Mouse (Mus musculus) midbrain, embryonic 12.5 days (tissue): Measurements from ENCODE around the gene Aox4. TPM values are rescaled to one million over a fixed set of nuclear protein-coding genes. Genes with fewer than 3 reads are reported as not detected.
A peak's percentile ranks its signal among the peaks of the same experiment; 100 is the strongest.

Experiments used
- ATAC-seq: fragments of 200-750 bp; cut with Nextera tagmentation; 2 replicates; pipeline ENCODE4 v1.8.0; 2017; ENCODE audit warnings: low read depth, moderate TSS enrichment, moderate library complexity; ENCODE audit not compliant: low FRiP score
- H3K27ac ChIP-seq: fragments of 300-500 bp; sonication (generic); replicated peaks from 2 replicates; pipeline ENCODE4 v1.5.1; 2016; ENCODE audit warnings: mild to moderate bottlenecking
- H3K27me3 ChIP-seq: fragments of 300-500 bp; sonication (generic); 2 replicates; pipeline ENCODE4 v1.6.1; 2016; ENCODE audit warnings: mild to moderate bottlenecking
- H3K36me3 ChIP-seq: fragments of 300-500 bp; sonication (generic); 2 replicates; pipeline ENCODE4 v1.6.1; 2016
- H3K4me1 ChIP-seq: fragments of 300-500 bp; sonication (generic); 2 replicates; pipeline ENCODE4 v1.6.1; 2016
- H3K4me2 ChIP-seq: fragments of 300-500 bp; sonication (generic); replicated peaks from 2 replicates; pipeline ENCODE4 v1.6.1; 2016; ENCODE audit warnings: mild to moderate bottlenecking, moderate library complexity
- H3K4me3 ChIP-seq: fragments of 300-500 bp; sonication (generic); 2 replicates; pipeline ENCODE4 v1.5.1; 2016; ENCODE audit warnings: mild to moderate bottlenecking
- H3K9ac ChIP-seq: fragments of 300-500 bp; sonication (generic); replicated peaks from 2 replicates; pipeline ENCODE4 v1.6.1; 2016; ENCODE audit warnings: mild to moderate bottlenecking, moderate library complexity
- H3K9me3 ChIP-seq: fragments of 300-500 bp; sonication (generic); 2 replicates; pipeline ENCODE4 v1.6.1; 2016; ENCODE audit warnings: mild to moderate bottlenecking
- WGBS: fragments of 180-500 bp; shearing (Covaris S2); methylation state at CpG from one replicate; pipeline ENCODE4 v1.1.7; 2016; 5-methylcytosine and 5-hydroxymethylcytosine counted together
- polyA plus RNA-seq: library from polyadenylated mRNA; unstranded; fragments of >200 nt; fragmentation: Nextera tagmentation; extraction: Ambion mirVana; gene quantifications from 2 replicates; pipeline ENCODE4 v1.2.1, GENCODE M21; 2016

Aox4 gene
- not detected in 2 replicates for polyA plus RNA-seq

- no peaks in the 10 kb centered on the region for H3K4me1 ChIP-seq
- WGBS, result 91% methylated on average over 17 of the region's 17 CpGs
- H3K9ac ChIP-seq, result no peak within 1 kb of the TSS
- no peak within 1 kb of the TSS for H3K4me2 ChIP-seq
- no peaks in the 10 kb centered on the region; the same call in 1 of the 2 replicates for H3K27me3 ChIP-seq
- H3K9me3 ChIP-seq, result no peaks in the 10 kb centered on the region
- ATAC-seq, result no peak
- H3K4me3 ChIP-seq, result no peak within 1 kb of the TSS
- H3K36me3 ChIP-seq, result no peaks in the 10 kb centered on the region
- H3K27ac ChIP-seq, result no peak within 1 kb of the TSS
Observed at GRCm38 (mm10) chr1:58210203-58210602, at the start of gene Aox4. Aox4 (plus strand) TSS chr1:58210397.

GRCm38 (mm10) chr1:58169893-58170292 lies 40.3 kb upstream of the Aox4 start:
- no peak overlapping the region for H3K9ac ChIP-seq
- no peak overlapping the region for H3K27ac ChIP-seq
- H3K27me3 ChIP-seq, result 0 out of 2 replicates have a peak, but pooled peaks cover 3% of the 10 kb centered on the region
- no peak overlapping the region for H3K4me3 ChIP-seq
- no peaks in the 10 kb centered on the region for H3K9me3 ChIP-seq
- no peak for ATAC-seq
- no peaks in the 10 kb centered on the region for H3K36me3 ChIP-seq
- no peak overlapping the region for H3K4me2 ChIP-seq
- H3K4me1 ChIP-seq, result no peaks in the 10 kb centered on the region
- WGBS, result 85% methylated on average over 6 of the region's 6 CpGs

- no peak overlapping the region for H3K4me2 ChIP-seq
- H3K27me3 ChIP-seq, result no peaks in the 10 kb centered on the region
- H3K4me1 ChIP-seq, result peaks cover 9% of the 10 kb centered on the region
- peak overlapping the region; percentile 30; the same call in 1 of the 2 replicates for H3K27ac ChIP-seq
- 24% methylated on average over 5 of the region's 5 CpGs for WGBS
- no peaks in the 10 kb centered on the region for H3K36me3 ChIP-seq
- ATAC-seq, result peak; percentile 89
- H3K4me3 ChIP-seq, result no peak overlapping the region
- H3K9ac ChIP-seq, result no peak overlapping the region
- no peaks in the 10 kb centered on the region for H3K9me3 ChIP-seq
Observed at GRCm38 (mm10) chr1:58188514-58189175, 21.6 kb upstream of the Aox4 start.

GRCm38 (mm10) chr1:58194317-58194716 lies 15.9 kb upstream of the Aox4 start:
- H3K27me3 ChIP-seq, result no peaks in the 10 kb centered on the region
- no peaks in the 10 kb centered on the region for H3K9me3 ChIP-seq
- no peak for ATAC-seq
- H3K27ac ChIP-seq, result no peak overlapping the region
- no peak overlapping the region for H3K9ac ChIP-seq
- no peaks in the 10 kb centered on the region for H3K4me1 ChIP-seq
- no peaks in the 10 kb centered on the region for H3K36me3 ChIP-seq
- no peak overlapping the region for H3K4me3 ChIP-seq
- 89% methylated on average over 12 of the region's 12 CpGs for WGBS
- H3K4me2 ChIP-seq, result no peak overlapping the region

- ATAC-seq, result no peak
- Histone ChIP-seq H3K4me3 (no peak overlapping the region), H3K9ac (no peak overlapping the region), H3K36me3 (no peaks in the 10 kb centered on the region), H3K9me3 (no peaks in the 10 kb centered on the region), H3K27ac (no peak overlapping the region), H3K4me1 (no peaks in the 10 kb centered on the region), H3K4me2 (no peak overlapping the region), H3K27me3 (no peaks in the 10 kb centered on the region)
- 82% methylated on average over 3 of the region's 3 CpGs for WGBS
Observed at GRCm38 (mm10) chr1:58194988-58195387, 15.2 kb upstream of the Aox4 start.

- Histone ChIP-seq H3K27ac (no peak overlapping the region), H3K4me3 (no peak overlapping the region), H3K9me3 (no peaks in the 10 kb centered on the region), H3K36me3 (no peaks in the 10 kb centered on the region), H3K27me3 (no peaks in the 10 kb centered on the region), H3K9ac (no peak overlapping the region), H3K4me2 (no peak overlapping the region), H3K4me1 (no peaks in the 10 kb centered on the region)
- ATAC-seq, result no peak
- WGBS, result 23% methylated on average over 10 of the region's 10 CpGs
Observed at GRCm38 (mm10) chr1:58195541-58195940, 14.7 kb upstream of the Aox4 start.

- ATAC-seq, result no peak
- Histone ChIP-seq H3K27ac (no peak overlapping the region), H3K4me1 (no peaks in the 10 kb centered on the region), H3K9ac (no peak overlapping the region), H3K4me2 (no peak overlapping the region), H3K36me3 (no peaks in the 10 kb centered on the region), H3K4me3 (no peak overlapping the region), H3K9me3 (no peaks in the 10 kb centered on the region), H3K27me3 (no peaks in the 10 kb centered on the region)
- WGBS, result 82% methylated on average over 9 of the region's 9 CpGs
Observed at GRCm38 (mm10) chr1:58197023-58197422, 13.2 kb upstream of the Aox4 start.

- no peak for ATAC-seq
- H3K9me3 ChIP-seq, result no peaks in the 10 kb centered on the region
- H3K9ac ChIP-seq, result no peak overlapping the region
- no peak overlapping the region for H3K4me3 ChIP-seq
- no peak overlapping the region for H3K27ac ChIP-seq
- H3K4me2 ChIP-seq, result no peak overlapping the region
- WGBS, result 88% methylated on average over 4 of the region's 4 CpGs
- no peaks in the 10 kb centered on the region for H3K27me3 ChIP-seq
- no peaks in the 10 kb centered on the region for H3K36me3 ChIP-seq
- no peaks in the 10 kb centered on the region for H3K4me1 ChIP-seq
Observed at GRCm38 (mm10) chr1:58198386-58198785, 11.8 kb upstream of the Aox4 start.

- WGBS, result 92% methylated on average over 7 of the region's 7 CpGs
- Histone ChIP-seq H3K36me3 (no peaks in the 10 kb centered on the region), H3K4me3 (no peak overlapping the region), H3K27me3 (no peaks in the 10 kb centered on the region; the same call in 1 of the 2 replicates), H3K4me2 (no peak overlapping the region), H3K27ac (no peak overlapping the region), H3K9me3 (no peaks in the 10 kb centered on the region), H3K9ac (no peak overlapping the region), H3K4me1 (no peaks in the 10 kb centered on the region)
- no peak for ATAC-seq
Observed at GRCm38 (mm10) chr1:58212805-58213204, 2.6 kb downstream of the Aox4 start.

GRCm38 (mm10) chr1:58213838-58214237 lies 3.6 kb downstream of the Aox4 start:
- 84% methylated on average over 5 of the region's 5 CpGs for WGBS
- H3K27me3 ChIP-seq, result no peaks in the 10 kb centered on the region
- ATAC-seq, result no peak

GRCm38 (mm10) chr1:58215353-58215752 lies 5.2 kb downstream of the Aox4 start:
- Histone ChIP-seq H3K27ac (no peak overlapping the region), H3K9ac (no peak overlapping the region), H3K4me3 (no peak overlapping the region), H3K27me3 (no peaks in the 10 kb centered on the region), H3K4me2 (no peak overlapping the region), H3K4me1 (no peaks in the 10 kb centered on the region), H3K36me3 (no peaks in the 10 kb centered on the region), H3K9me3 (no peaks in the 10 kb centered on the region)
- no peak for ATAC-seq
- 95% methylated on average over 4 of the region's 4 CpGs for WGBS

More at GRCm38 (mm10) chr1:58213838-58214237, 3.6 kb downstream of the Aox4 start:
- Histone ChIP-seq H3K4me1 (no peaks in the 10 kb centered on the region), H3K9me3 (no peaks in the 10 kb centered on the region), H3K9ac (no peak overlapping the region), H3K27ac (no peak overlapping the region), H3K4me2 (no peak overlapping the region), H3K36me3 (no peaks in the 10 kb centered on the region), H3K4me3 (no peak overlapping the region)

GRCm38 (mm10) chr1:58215956-58216532 lies 5.8 kb downstream of the Aox4 start:
- Histone ChIP-seq H3K9ac (no peak overlapping the region), H3K36me3 (no peaks in the 10 kb centered on the region), H3K27me3 (no peaks in the 10 kb centered on the region), H3K4me3 (no peak overlapping the region), H3K4me1 (no peaks in the 10 kb centered on the region), H3K27ac (no peak overlapping the region), H3K9me3 (no peaks in the 10 kb centered on the region), H3K4me2 (no peak overlapping the region)
- 84% methylated on average over 7 of the region's 7 CpGs for WGBS
- ATAC-seq, result no peak
